Mouse (Mus musculus): Measurements from ENCODE around the gene Chst2. TPM values are rescaled to one million over a fixed set of nuclear protein-coding genes. Genes with fewer than 3 reads are reported as not detected.

The Chst2 gene
- total RNA-seq (2021), result 10 to 100 TPM; 24.6 to 41.4 TPM
- long read RNA-seq, experiment 1, full-length matches to known transcripts, result 173 of 200 reads
- long read RNA-seq, experiment 1, partial matches to known transcripts, result 0 of 200 reads
- long read RNA-seq, experiment 1, other reads (novel, unspliced or antisense), result 27 of 200 reads
- long read RNA-seq, experiment 2, full-length matches to known transcripts, result 35 of 39 reads
- long read RNA-seq, experiment 2, partial matches to known transcripts, result 0 of 39 reads
- long read RNA-seq, experiment 2, other reads (novel, unspliced or antisense), result 4 of 39 reads

- peak; percentile 95 to 97 for DNase-seq
These were observed at the start of gene Chst2 for GRCm38 (mm10) chr9:95406571-95407561. TSS of gene Chst2 (minus strand) at chr9:95406722.

- DNase-seq, result no peak
These were observed 45.4 kb upstream of the Chst2 start for GRCm38 (mm10) chr9:95451931-95452330.

GRCm38 (mm10) chr9:95450586-95450985, 44.1 kb upstream of the Chst2 start:
- no peak for DNase-seq

- peak; percentile 37 to 42 for DNase-seq
These were observed 35.8 kb upstream of the Chst2 start for GRCm38 (mm10) chr9:95442321-95442731.

- DNase-seq, result peak in 1 of 2 experiments; percentile 23
These were observed 31.4 kb upstream of the Chst2 start for GRCm38 (mm10) chr9:95437883-95438282.

- no peak for DNase-seq
These were observed 29.7 kb upstream of the Chst2 start for GRCm38 (mm10) chr9:95436294-95436613.

- no peak for DNase-seq
These were observed 29.2 kb upstream of the Chst2 start for GRCm38 (mm10) chr9:95435506-95436293.

- DNase-seq, result no peak
These were observed 21.8 kb upstream of the Chst2 start for GRCm38 (mm10) chr9:95428277-95428676.

- DNase-seq, result no peak
These were observed 7.4 kb upstream of the Chst2 start for GRCm38 (mm10) chr9:95413911-95414310.

GRCm38 (mm10) chr9:95412047-95412446, 5.5 kb upstream of the Chst2 start:
- DNase-seq, result no peak

- DNase-seq, result peak; percentile 80 to 84
These were observed 1.2 kb upstream of the Chst2 start for GRCm38 (mm10) chr9:95407586-95408220.

- peak; percentile 50 to 70 for DNase-seq
These were observed 464 bp downstream of the Chst2 start for GRCm38 (mm10) chr9:95405946-95406570.

- DNase-seq, result peak; percentile 92 to 94
These were observed 994 bp downstream of the Chst2 start for GRCm38 (mm10) chr9:95405511-95405945.

- DNase-seq, result peak; percentile 45 to 52
These were observed 1.6 kb downstream of the Chst2 start for GRCm38 (mm10) chr9:95404811-95405465.

GRCm38 (mm10) chr9:95401686-95402085, 4.8 kb downstream of the Chst2 start:
- no peak for DNase-seq

GRCm38 (mm10) chr9:95392011-95392410, 14.5 kb downstream of the Chst2 start:
- no peak for DNase-seq

GRCm38 (mm10) chr9:95389956-95390355, 16.6 kb downstream of the Chst2 start:
- peak; percentile 52 to 68 for DNase-seq

GRCm38 (mm10) chr9:95387881-95388380, 18.6 kb downstream of the Chst2 start:
- DNase-seq, result no peak

- DNase-seq, result no peak
These were observed 30.6 kb downstream of the Chst2 start for GRCm38 (mm10) chr9:95375966-95376365.

- no peak for DNase-seq
These were observed 31.2 kb downstream of the Chst2 start for GRCm38 (mm10) chr9:95375336-95375735.
